Mouse (Mus musculus) heart, adult 11 months (tissue): ENCODE data around the gene Mettl27.
"Not testable (repeated sequence)": the region's sequence is repeated elsewhere in the genome, so short reads cannot be mapped to it uniquely, and the experiment has no call there.

Experiments used
- DNase-seq: peaks from one replicate; pipeline ENCODE4 v3.0.0; 2022

Gene Mettl27

DNA sequence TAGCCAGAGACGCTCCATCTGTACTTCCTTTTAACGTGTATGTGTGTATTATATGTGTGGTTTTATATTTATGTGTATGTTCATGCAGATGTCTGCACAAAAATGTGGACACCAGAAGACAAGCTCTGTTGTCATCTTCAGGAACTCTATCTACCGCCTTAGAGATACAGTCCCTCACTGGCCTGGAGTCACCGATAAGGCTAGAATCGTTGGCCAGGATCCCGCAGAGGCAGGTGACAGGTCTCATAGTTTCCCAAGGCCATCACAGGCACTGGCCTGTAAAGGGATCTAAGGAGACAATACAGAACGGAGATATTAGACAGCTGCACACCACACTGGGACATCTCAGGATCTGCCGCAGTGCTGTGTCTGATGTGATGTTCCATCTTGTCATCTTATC is 11.1 kb upstream of the Mettl27 start:
- DNase-seq = peak; percentile 85

- no peak for DNase-seq
Measured at GRCm38 (mm10) chr5:134923141-134923540, 9.0 kb upstream of the Mettl27 start.

DNA sequence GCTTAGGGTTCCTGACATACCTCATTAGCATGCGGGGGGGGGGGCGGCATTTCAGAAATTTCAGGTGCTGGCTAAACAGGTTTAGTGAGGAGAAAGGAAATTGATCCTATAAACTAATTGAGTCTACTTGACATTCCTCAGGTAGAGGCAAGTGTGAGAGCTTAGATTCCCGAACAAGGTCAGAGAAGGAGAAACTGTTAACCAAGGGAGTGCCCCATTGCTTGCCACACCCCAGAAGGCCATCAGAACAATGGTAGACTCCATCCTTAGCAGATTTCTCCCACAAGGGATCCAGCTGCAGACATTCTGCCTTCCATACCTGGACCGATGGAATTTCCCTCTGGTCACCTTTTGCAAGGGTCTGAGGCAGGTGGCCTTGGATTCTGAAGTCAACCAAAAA is 5.4 kb upstream of the Mettl27 start:
- DNase-seq = no peak

GRCm38 (mm10) chr5:134929988-134930387 is 2.2 kb upstream of the Mettl27 start:
- peak; percentile 74 for DNase-seq

- peak; percentile 94 for DNase-seq
Measured at GRCm38 (mm10) chr5:134932903-134933276, 722 bp downstream of the Mettl27 start.

- DNase-seq = peak; percentile 88
Measured at GRCm38 (mm10) chr5:134933281-134933680, 1.1 kb downstream of the Mettl27 start.

GRCm38 (mm10) chr5:134933686-134934085 is 1.5 kb downstream of the Mettl27 start:
- DNase-seq = peak; percentile 72

DNA sequence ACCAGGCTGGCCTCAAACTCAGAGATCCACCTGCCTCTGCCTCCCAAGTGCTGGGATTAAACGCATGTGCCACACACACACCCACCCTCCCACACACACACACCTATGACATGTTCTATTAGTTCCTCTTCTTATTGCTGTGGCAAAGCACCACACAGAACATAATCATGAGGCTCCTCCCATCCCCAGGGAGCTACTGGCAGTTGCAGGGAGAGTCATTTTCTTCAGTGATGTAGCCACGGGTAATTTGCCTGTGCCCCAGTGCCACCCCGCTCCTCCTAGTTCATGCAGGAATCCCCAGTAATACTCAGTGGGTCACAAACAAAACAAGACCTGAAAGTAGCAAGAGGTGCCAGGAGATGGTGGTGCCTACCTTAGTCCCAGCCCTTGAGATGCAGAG is 2.5 kb downstream of the Mettl27 start:
- DNase-seq = peak; percentile 77

DNA sequence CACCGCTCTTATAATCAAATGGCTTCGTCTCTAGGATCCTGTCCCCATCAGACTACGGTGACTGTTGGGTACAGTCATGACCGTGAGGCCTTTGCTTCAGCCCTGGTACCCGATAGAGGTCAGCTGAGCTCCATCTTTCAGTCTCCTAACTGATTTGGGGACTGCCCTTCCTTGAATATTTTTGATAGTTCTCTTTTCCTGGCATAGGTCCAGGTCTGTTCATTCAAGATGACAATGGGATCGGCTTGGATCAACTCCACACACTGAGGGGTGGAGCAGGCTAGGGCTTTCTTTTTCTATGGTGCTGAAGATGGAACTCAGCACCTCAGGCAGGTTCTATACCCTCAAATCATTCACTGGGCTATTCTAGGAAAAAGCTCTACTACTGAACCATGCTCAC is 3.9 kb downstream of the Mettl27 start:
- DNase-seq = peak; percentile 81

- no peak for DNase-seq
Measured at GRCm38 (mm10) chr5:134936626-134937185, 4.5 kb downstream of the Mettl27 start.

DNA sequence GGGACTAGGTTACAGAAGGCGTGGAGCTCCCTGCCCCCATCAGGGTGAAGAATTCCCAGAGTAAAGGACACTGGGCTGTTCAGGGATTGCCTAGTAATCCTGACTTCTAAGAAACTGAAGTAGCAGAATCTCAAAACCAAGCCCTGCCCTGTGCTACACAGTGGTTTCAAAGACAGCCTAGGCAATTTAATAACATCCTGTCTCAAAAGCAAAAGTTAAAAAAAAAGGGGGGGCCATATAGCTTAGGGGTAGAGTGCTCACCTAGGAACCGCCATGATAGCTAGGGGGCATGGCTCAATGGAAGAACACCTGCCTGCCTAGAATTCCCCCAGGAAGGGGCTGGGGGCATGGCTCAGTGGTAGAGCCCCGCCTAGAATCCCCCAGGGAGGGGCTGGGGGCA is 6.9 kb downstream of the Mettl27 start:
- no peak for DNase-seq

DNA sequence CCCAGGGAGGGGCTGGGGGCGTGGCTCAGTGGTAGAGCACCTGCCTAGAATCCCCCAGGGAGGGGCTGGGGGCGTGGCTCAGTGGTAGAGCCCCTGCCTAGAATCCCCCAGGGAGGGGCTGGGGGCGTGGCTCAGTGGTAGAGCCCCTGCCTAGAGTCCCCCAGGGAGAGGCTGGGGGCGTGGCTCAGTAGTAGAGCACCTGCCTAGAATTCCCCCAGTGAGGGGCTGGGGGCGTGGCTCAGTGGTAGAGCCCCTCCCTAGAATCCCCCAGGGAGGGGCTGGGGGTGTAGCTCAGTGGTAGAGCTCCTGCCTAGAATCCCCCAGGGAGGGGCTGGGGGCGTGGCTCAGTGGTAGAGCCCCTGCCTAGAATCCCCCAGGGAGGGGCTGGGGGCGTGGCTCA is 7.4 kb downstream of the Mettl27 start:
- DNase-seq = not testable (repeated sequence)

GRCm38 (mm10) chr5:134941472-134942209 is 9.5 kb downstream of the Mettl27 start:
- no peak for DNase-seq

DNA sequence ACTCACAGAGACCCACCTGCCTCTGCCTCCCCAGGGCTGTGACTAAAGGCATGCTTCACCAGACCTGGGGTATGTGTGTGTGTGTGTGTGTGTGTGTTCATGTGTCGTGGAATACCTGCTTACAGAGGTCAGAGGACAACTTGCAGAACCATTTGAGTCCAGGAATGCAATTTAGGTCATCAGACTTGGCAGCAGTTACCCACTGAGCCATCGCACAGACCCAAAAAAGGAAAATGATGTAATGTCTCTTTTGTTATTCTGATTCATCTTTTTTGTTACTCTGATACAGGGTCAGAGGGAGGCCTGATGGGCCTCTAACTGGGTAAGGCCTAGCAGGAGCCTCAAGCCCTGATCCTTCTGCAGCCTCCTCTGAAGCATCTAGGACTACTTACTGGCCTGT is 10.6 kb downstream of the Mettl27 start:
- no peak for DNase-seq

DNA sequence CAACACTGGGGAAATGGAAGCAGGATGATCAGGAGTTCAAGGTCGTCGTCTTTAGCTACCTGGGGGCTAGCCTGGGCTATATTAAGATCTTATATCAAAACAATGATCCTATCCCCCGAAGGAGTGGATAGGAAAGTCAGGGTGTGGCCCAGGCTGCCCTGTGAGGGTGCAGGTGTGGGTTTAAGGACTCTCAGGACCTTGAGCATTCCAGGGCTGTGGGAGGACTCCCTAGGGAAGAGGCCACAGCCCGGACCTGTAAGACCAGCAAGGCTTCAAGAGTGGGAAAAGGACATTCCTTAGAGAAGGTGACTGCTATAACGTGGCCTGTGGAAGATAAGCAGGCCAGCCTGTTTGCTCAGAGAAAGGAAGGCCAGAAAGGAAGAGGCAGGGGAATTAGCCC is 12.0 kb downstream of the Mettl27 start:
- no peak for DNase-seq

DNA sequence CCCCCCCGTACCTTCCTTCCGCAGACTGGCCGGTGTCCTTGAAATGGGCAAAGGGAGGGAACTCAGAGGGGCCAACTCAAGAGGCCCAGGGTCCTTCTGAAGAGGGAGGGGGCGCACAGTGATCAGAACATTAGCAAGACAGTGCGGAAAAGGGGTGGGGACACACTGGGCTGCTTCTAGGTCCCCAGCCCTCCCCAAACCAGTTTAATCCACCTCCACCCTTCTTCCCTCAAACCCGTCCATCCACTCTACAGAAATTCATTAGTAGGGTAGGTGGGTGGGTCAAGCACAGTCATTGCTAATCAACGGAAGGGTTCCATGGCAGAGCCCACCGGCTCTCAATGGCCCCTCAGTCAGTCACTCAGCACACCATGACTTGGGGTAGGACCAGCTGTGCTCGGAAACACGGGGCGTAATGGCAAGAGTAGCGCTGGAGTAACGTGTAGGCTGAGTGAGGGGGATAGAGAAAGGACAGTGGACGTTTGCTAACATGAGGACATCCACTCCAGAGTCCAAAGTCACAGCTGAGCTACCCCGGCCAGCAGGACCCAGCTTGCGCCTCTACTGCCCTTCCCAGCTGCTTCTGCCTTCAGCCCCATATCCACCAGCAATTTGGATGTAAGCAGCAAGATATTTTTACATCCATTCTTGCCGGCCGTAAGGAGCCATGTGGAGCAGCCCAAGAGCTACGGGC is 13.2 kb downstream of the Mettl27 start:
- no peak for DNase-seq

- DNase-seq = no peak
Measured at GRCm38 (mm10) chr5:134946063-134946856, 14.1 kb downstream of the Mettl27 start.

DNA sequence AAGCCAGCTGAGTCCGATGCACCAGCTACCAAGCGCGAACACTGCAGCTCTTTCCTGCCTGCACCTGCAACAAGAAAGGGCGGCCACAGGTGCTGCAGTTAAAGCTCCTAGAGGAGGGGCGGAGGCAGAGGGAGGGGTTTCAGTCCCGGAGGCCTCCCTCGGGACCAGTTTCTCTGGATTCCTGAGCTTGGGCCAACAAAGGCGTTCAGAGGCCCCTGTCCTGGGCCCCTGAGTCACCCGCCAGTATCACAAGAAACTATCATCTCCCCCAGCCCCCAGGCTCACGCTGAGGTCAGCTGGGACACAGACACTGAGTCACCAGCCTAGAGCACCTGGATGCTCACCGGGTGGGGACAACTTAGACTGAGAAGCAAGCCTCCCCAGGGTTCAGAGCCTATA is 14.7 kb downstream of the Mettl27 start, which contains the start of gene Cldn4:
Gene Cldn4 (minus strand): TSS at position 78 of the 399 bp plus-strand sequence.
- no peak for DNase-seq

GRCm38 (mm10) chr5:134947420-134948084 is 15.4 kb downstream of the Mettl27 start:
- DNase-seq = no peak

- no peak for DNase-seq
Measured at GRCm38 (mm10) chr5:134948085-134948439, 15.9 kb downstream of the Mettl27 start.

- peak; percentile 95 for DNase-seq
Measured at GRCm38 (mm10) chr5:134951053-134951884, 19.1 kb downstream of the Mettl27 start.

GRCm38 (mm10) chr5:134955491-134955890 is 23.3 kb downstream of the Mettl27 start:
- DNase-seq = no peak
